ENCODE assay signal across 7 mouse cellular contexts in genomic region chr2:28206472-28206871, GRCm38 (mm10). TPM values are rescaled to one million over a fixed set of nuclear protein-coding genes. Genes with fewer than 3 reads are reported as not detected.
DNase-seq lines count a peak whose midpoint lies in the region; ATAC-seq and TF ChIP-seq lines count a peak whose summit lies in the region.

No protein-coding gene starts in this region.

- no peak for TF ChIP-seq POLR2A in lung, adult 2 months (IDR thresholded peaks at IDR 0.05; ENCODE audit: borderline replicate concordance, extremely low read depth, low read depth, low read length)

- H3K9me3 ChIP-seq in lung, postnatal 0 days (ENCODE audit: low read length) = no peaks in the 10 kb centered on the region
- H3K9me3 ChIP-seq in forebrain, embryonic 14.5 days (replicated peaks; ENCODE audit: control insufficient read depth, low read length) = no peaks in the 10 kb centered on the region
- no peaks in the 10 kb centered on the region for H3K9me3 ChIP-seq in liver, embryonic 15.5 days (replicated peaks)

- H3K36me3 ChIP-seq in lung, postnatal 0 days (ENCODE audit: insufficient read depth, low read length) = no peaks in the 10 kb centered on the region
- peaks cover 8% of the 10 kb centered on the region; the same call in 1 of the 2 replicates for H3K36me3 ChIP-seq in forebrain, embryonic 14.5 days (ENCODE audit: control insufficient read depth, insufficient read depth, low read length)
- H3K36me3 ChIP-seq in liver, embryonic 15.5 days (replicated peaks) = no peaks in the 10 kb centered on the region

- TF ChIP-seq CTCF in lung, postnatal 0 days (IDR thresholded peaks at IDR 0.05) = no peak
- TF ChIP-seq CTCF in lung, adult 2 months (IDR thresholded peaks at IDR 0.05; ENCODE audit: insufficient read depth, low read length) = no peak

- no peak for DNase-seq in lung, postnatal 0 days (ENCODE audit: low spot score)
- no peak for DNase-seq in lung, adult 2 months
- DNase-seq in forebrain, embryonic 14.5 days (ENCODE audit: low spot score) = no peak
- DNase-seq in thymus, postnatal 10 days (ENCODE audit: low spot score in 2 of 2) = no peak
- DNase-seq in adrenal gland, postnatal 4 days (ENCODE audit: low spot score in 2 of 2) = no peak
- DNase-seq in right cerebral cortex, postnatal 10 days (ENCODE audit: low spot score in 2 of 2) = no peak

- H3K27me3 ChIP-seq in lung, postnatal 0 days (replicated peaks; ENCODE audit: insufficient read depth, low read length) = peaks cover 7% of the 10 kb centered on the region; the same call in 1 of the 2 replicates
- H3K27me3 ChIP-seq in forebrain, embryonic 14.5 days (replicated peaks; ENCODE audit: control insufficient read depth, insufficient read depth, low read length) = no peaks in the 10 kb centered on the region
- peaks cover 90% of the 10 kb centered on the region for H3K27me3 ChIP-seq in liver, embryonic 15.5 days

- H3K4me3 ChIP-seq in lung, postnatal 0 days (ENCODE audit: low read depth, low read length) = peak overlapping the region; percentile 45; the same call in 1 of the 2 replicates
- no peak overlapping the region for H3K4me3 ChIP-seq in lung, adult 2 months (replicated peaks; ENCODE audit: extremely low read depth, low read depth, low read length)
- peak overlapping the region; percentile 51 for H3K4me3 ChIP-seq in forebrain, embryonic 14.5 days (ENCODE audit: low read depth, low read length)
- H3K4me3 ChIP-seq in liver, embryonic 15.5 days (replicated peaks) = peak overlapping the region; percentile 51

- no peak overlapping the region for H3K27ac ChIP-seq in lung, postnatal 0 days (ENCODE audit: low read length)
- no peak overlapping the region for H3K27ac ChIP-seq in forebrain, embryonic 14.5 days (ENCODE audit: low read depth, low read length)
- H3K27ac ChIP-seq in liver, embryonic 15.5 days (replicated peaks) = no peak overlapping the region

- H3K4me2 ChIP-seq in lung, postnatal 0 days (replicated peaks; ENCODE audit: low read depth, low read length) = peak overlapping the region; percentile 99; the same call in 1 of the 2 replicates
- H3K4me2 ChIP-seq in forebrain, embryonic 14.5 days (ENCODE audit: low read length) = peak overlapping the region; percentile 97
- H3K4me2 ChIP-seq in liver, embryonic 15.5 days = peak overlapping the region; percentile 70

- no peak for ATAC-seq in lung, postnatal 0 days
- no peak for ATAC-seq in forebrain, embryonic 14.5 days
- ATAC-seq in liver, embryonic 15.5 days (ENCODE audit: insufficient read depth) = no peak

- TF ChIP-seq EP300 in lung, postnatal 0 days (IDR thresholded peaks at IDR 0.05) = no peak

- no peaks in the 10 kb centered on the region for H3K4me1 ChIP-seq in lung, postnatal 0 days (ENCODE audit: insufficient read depth, low read depth, low read length)
- H3K4me1 ChIP-seq in lung, adult 2 months (ENCODE audit: control insufficient read depth, insufficient read depth, low read length) = peaks cover 3% of the 10 kb centered on the region; the same call in 1 of the 2 replicates
- peaks cover 21% of the 10 kb centered on the region for H3K4me1 ChIP-seq in forebrain, embryonic 14.5 days (ENCODE audit: control insufficient read depth, insufficient read depth, low read length)
- peaks cover 14% of the 10 kb centered on the region for H3K4me1 ChIP-seq in liver, embryonic 15.5 days (replicated peaks)

- 17% methylated on average over 11 of the region's 11 CpGs for WGBS in lung, postnatal 0 days
- WGBS in lung, adult 2 months = 39% methylated on average over 11 of the region's 11 CpGs
- WGBS in forebrain, embryonic 14.5 days = 23% methylated on average over 11 of the region's 11 CpGs
- WGBS in liver, embryonic 15.5 days (ENCODE audit: insufficient replicate concordance) = 15% methylated on average over 11 of the region's 11 CpGs

- no peak overlapping the region for H3K9ac ChIP-seq in lung, postnatal 0 days (replicated peaks; ENCODE audit: low read depth)
- H3K9ac ChIP-seq in forebrain, embryonic 14.5 days (ENCODE audit: low read length) = peak overlapping the region; percentile 81
- no peak overlapping the region for H3K9ac ChIP-seq in liver, embryonic 15.5 days

RNA-seq across cellular contexts. Expression of gene Olfm1, which starts 13.7 kb away (rescaled TPM):
- 9.8 and 10.7 TPM in 2 replicates for polyA plus RNA-seq in lung, postnatal 0 days (2015; fragmentation: Nextera tagmentation; extraction: Ambion mirVana)
- 33.7 TPM in 2 replicates for polyA plus RNA-seq in lung, adult 2 months (2012; rRNA removed)
- polyA plus RNA-seq in forebrain, embryonic 14.5 days (2014; fragmentation: Nextera tagmentation; extraction: Ambion mirVana) = 173 and 218 TPM in 2 replicates
- polyA plus RNA-seq in liver, embryonic 15.5 days (2015; fragmentation: Nextera tagmentation; extraction: Ambion mirVana) = 1.4 and 1.8 TPM in 2 replicates
- total RNA-seq in adrenal gland, postnatal 4 days (2021) = 10 to 100 TPM; 39.6 to 49.0 TPM
